Mouse (Mus musculus): ENCODE measurements at regions not wholly inside any gene's neighbourhood (a gene's known extent, or its start where the extent isn't known, plus 50 kb on each side); places are given as distances from the start of the nearest gene placed in this dataset.

- no peak overlapping the region for H3K4me2 ChIP-seq (replicated peaks; ENCODE audit: low read depth, low read length)
- H3K4me3 ChIP-seq (ENCODE audit: low read length): no peak overlapping the region
- H3K4me1 ChIP-seq (ENCODE audit: insufficient read depth, low read length): peaks cover 9% of the 10 kb centered on the region
- no peaks in the 10 kb centered on the region for H3K9me3 ChIP-seq (ENCODE audit: low read length)
- H3K27ac ChIP-seq (ENCODE audit: low read length): no peak overlapping the region
- no peak for ATAC-seq (ENCODE audit: low FRiP score, low TSS enrichment)
- H3K27me3 ChIP-seq (ENCODE audit: insufficient read depth, low read length): no peaks in the 10 kb centered on the region
- no peaks in the 10 kb centered on the region for H3K36me3 ChIP-seq (ENCODE audit: insufficient read depth, low read length)
- WGBS: 63% methylated on average over 2 of the region's 2 CpGs
- H3K9ac ChIP-seq (replicated peaks; ENCODE audit: low read length): no peak overlapping the region
Measured at GRCm38 (mm10) chr13:110535785-110536184, 140.9 kb downstream of the Plk2 start.

- H3K36me3 ChIP-seq (ENCODE audit: insufficient read depth, low read length): no peaks in the 10 kb centered on the region
- H3K9me3 ChIP-seq (ENCODE audit: low read length): no peaks in the 10 kb centered on the region
- no peak overlapping the region for H3K4me2 ChIP-seq (replicated peaks; ENCODE audit: low read depth, low read length)
- H3K4me1 ChIP-seq (ENCODE audit: insufficient read depth, low read length): peaks cover 9% of the 10 kb centered on the region
- WGBS: 38% methylated on average over 7 of the region's 7 CpGs
- no peaks in the 10 kb centered on the region for H3K27me3 ChIP-seq (ENCODE audit: insufficient read depth, low read length)
- ATAC-seq (ENCODE audit: low FRiP score, low TSS enrichment): peak; percentile 79; the same call in 1 of the 2 replicates
- H3K9ac ChIP-seq (replicated peaks; ENCODE audit: low read length): no peak overlapping the region
- H3K4me3 ChIP-seq (ENCODE audit: low read length): no peak overlapping the region
- H3K27ac ChIP-seq (ENCODE audit: low read length): peak overlapping the region; percentile 73; the same call in 1 of the 2 replicates
Measured at GRCm38 (mm10) chr13:110537960-110538463, 143.2 kb downstream of the Plk2 start.

DNA sequence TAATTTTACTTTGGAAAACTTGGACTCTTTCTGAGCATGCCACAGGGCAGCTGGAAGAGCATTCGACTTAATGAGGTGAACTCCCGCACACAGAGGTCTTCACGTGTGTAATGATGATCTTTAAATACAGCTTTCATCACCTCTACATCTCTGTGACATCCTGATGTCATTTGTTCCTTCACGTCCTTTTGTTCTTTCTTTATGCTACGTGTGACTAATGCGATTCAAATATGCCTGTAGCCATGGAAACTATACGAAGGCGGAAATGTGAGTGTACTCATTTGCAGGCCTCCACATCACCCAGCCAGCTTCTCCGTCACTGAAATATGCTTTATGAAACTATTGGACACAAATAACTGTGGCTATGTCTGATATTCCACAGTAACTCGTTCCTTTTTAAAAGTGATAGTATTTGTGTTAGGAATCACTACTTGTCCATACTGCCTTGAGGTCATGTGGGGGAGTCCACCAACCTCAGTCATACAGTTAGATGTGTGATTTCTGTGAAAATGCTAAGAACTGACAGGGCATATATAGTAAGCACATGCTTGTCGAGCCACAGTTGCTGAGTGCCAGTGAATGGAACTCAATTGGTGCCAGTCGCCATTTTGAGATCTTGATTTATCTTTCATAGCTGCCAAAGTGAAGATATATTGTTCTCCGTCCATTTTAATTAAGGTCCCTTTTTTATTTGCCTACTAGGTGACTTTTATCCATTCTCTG is 145.9 kb downstream of the Plk2 start:
- 76% methylated on average over 13 of the region's 13 CpGs for WGBS
- no peak overlapping the region for H3K27ac ChIP-seq (ENCODE audit: low read length)
- no peaks in the 10 kb centered on the region for H3K9me3 ChIP-seq (ENCODE audit: low read length)
- no peak overlapping the region for H3K4me3 ChIP-seq (ENCODE audit: low read length)
- H3K9ac ChIP-seq (replicated peaks; ENCODE audit: low read length): no peak overlapping the region
- no peaks in the 10 kb centered on the region for H3K27me3 ChIP-seq (ENCODE audit: insufficient read depth, low read length)
- no peak overlapping the region for H3K4me2 ChIP-seq (replicated peaks; ENCODE audit: low read depth, low read length)
- H3K4me1 ChIP-seq (ENCODE audit: insufficient read depth, low read length): peaks cover 9% of the 10 kb centered on the region
- no peak for ATAC-seq (ENCODE audit: low FRiP score, low TSS enrichment)
- H3K36me3 ChIP-seq (ENCODE audit: insufficient read depth, low read length): no peaks in the 10 kb centered on the region

DNA sequence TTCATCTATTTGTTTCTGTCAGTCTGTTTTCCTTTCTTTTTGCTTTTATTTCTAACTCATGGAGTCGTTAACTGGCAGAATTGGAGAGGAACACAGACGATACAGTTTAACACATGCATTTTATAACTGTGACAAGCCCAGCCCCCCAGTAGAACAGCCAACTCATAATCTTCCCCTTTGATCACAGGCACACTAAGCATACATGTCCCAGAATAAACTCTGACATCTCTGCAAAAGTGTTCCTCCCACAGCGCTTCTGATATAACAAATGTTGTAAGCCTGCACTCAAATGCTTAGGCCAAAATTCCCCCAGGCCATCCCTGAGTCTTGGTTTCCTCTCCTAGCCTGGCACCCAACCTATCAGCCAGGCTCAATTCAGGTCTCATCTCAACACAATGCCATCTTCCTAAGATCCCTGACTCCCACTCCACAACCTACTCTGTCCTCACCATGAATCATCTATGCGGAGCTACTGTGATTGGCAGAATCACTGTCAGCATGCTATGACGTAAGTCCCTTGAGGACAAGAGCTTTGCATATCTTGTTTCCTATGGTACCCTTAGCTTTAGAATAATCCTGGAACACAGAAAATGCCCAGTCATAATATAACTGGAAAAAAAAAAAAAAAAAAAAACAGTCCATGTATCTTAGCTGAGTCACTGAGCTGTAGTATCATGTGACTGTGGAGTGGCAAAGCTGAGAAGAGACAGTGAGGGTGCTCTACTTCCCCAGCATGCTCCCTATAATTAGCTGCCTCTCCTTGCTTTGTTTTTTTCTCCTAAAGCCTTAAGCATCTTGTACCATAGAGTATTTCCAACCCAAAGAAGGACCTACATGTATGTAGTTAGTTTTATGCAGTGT is 146.7 kb downstream of the Plk2 start:
- WGBS: 72% methylated on average over 5 of the region's 5 CpGs
- no peak for ATAC-seq (ENCODE audit: low FRiP score, low TSS enrichment)
- H3K9me3 ChIP-seq (ENCODE audit: low read length): no peaks in the 10 kb centered on the region
- H3K4me3 ChIP-seq (ENCODE audit: low read length): no peak overlapping the region
- no peak overlapping the region for H3K9ac ChIP-seq (replicated peaks; ENCODE audit: low read length)
- H3K27ac ChIP-seq (ENCODE audit: low read length): no peak overlapping the region
- H3K36me3 ChIP-seq (ENCODE audit: insufficient read depth, low read length): no peaks in the 10 kb centered on the region
- H3K4me2 ChIP-seq (replicated peaks; ENCODE audit: low read depth, low read length): no peak overlapping the region
- peaks cover 9% of the 10 kb centered on the region for H3K4me1 ChIP-seq (ENCODE audit: insufficient read depth, low read length)
- no peaks in the 10 kb centered on the region for H3K27me3 ChIP-seq (ENCODE audit: insufficient read depth, low read length)

- Histone ChIP-seq H3K4me2 (replicated peaks; ENCODE audit: low read depth, low read length) (no peak overlapping the region), H3K4me3 (ENCODE audit: low read length) (no peak overlapping the region), H3K9me3 (ENCODE audit: low read length) (no peaks in the 10 kb centered on the region), H3K27ac (ENCODE audit: low read length) (no peak overlapping the region), H3K9ac (replicated peaks; ENCODE audit: low read length) (no peak overlapping the region), H3K27me3 (ENCODE audit: insufficient read depth, low read length) (no peaks in the 10 kb centered on the region), H3K36me3 (ENCODE audit: insufficient read depth, low read length) (no peaks in the 10 kb centered on the region), H3K4me1 (ENCODE audit: insufficient read depth, low read length) (peaks cover 9% of the 10 kb centered on the region)
- ATAC-seq (ENCODE audit: low FRiP score, low TSS enrichment): no peak
- WGBS: 85% methylated on average over 5 of the region's 5 CpGs
Measured at GRCm38 (mm10) chr13:110542303-110543065, 147.6 kb downstream of the Plk2 start.

DNA sequence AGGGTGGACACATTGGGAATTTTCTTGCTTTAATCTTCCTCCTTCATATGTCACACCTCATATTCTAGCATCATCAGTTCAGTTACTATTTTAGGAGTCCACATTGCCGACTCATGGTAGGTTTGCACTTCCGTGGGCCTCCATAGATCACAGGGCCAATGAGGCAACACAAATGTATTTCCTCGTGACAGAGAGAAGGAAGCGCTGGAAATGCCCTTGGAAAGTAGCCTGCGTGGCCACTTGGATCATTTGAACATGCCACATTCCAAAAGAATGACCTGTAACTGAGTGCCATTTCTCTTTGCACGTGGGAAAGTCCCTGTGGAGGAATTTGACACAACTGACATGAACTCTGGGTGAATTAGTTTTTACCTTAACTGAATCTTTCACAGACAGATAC is 150.6 kb downstream of the Plk2 start:
- Histone ChIP-seq H3K27me3 (ENCODE audit: insufficient read depth, low read length) (no peaks in the 10 kb centered on the region), H3K27ac (ENCODE audit: low read length) (no peak overlapping the region), H3K4me2 (replicated peaks; ENCODE audit: low read depth, low read length) (no peak overlapping the region), H3K4me1 (ENCODE audit: insufficient read depth, low read length) (no peaks in the 10 kb centered on the region), H3K9ac (replicated peaks; ENCODE audit: low read length) (no peak overlapping the region), H3K9me3 (ENCODE audit: low read length) (no peaks in the 10 kb centered on the region), H3K36me3 (ENCODE audit: insufficient read depth, low read length) (no peaks in the 10 kb centered on the region), H3K4me3 (ENCODE audit: low read length) (no peak overlapping the region)
- no peak for ATAC-seq (ENCODE audit: low FRiP score, low TSS enrichment)
- WGBS: 53% methylated on average over 6 of the region's 6 CpGs

GRCm38 (mm10) chr13:110555529-110556319 is 160.9 kb downstream of the Plk2 start:
- no peaks in the 10 kb centered on the region for H3K9me3 ChIP-seq (ENCODE audit: low read length)
- no peak overlapping the region for H3K4me3 ChIP-seq (ENCODE audit: low read length)
- WGBS: 63% methylated on average over 7 of the region's 7 CpGs
- no peak overlapping the region for H3K9ac ChIP-seq (replicated peaks; ENCODE audit: low read length)
- no peak overlapping the region for H3K4me2 ChIP-seq (replicated peaks; ENCODE audit: low read depth, low read length)
- no peak for ATAC-seq (ENCODE audit: low FRiP score, low TSS enrichment)
- H3K27me3 ChIP-seq (ENCODE audit: insufficient read depth, low read length): no peaks in the 10 kb centered on the region
- no peaks in the 10 kb centered on the region for H3K36me3 ChIP-seq (ENCODE audit: insufficient read depth, low read length)
- H3K27ac ChIP-seq (ENCODE audit: low read length): peak overlapping the region; percentile 63; the same call in 1 of the 2 replicates
- peaks cover 9% of the 10 kb centered on the region; the same call in 1 of the 2 replicates for H3K4me1 ChIP-seq (ENCODE audit: insufficient read depth, low read length)

GRCm38 (mm10) chr13:110556355-110557095 is 161.7 kb downstream of the Plk2 start:
- H3K9me3 ChIP-seq (ENCODE audit: low read length): no peaks in the 10 kb centered on the region
- H3K4me3 ChIP-seq (ENCODE audit: low read length): no peak overlapping the region
- no peak overlapping the region for H3K27ac ChIP-seq (ENCODE audit: low read length)

More at GRCm38 (mm10) chr13:110556355-110557095, 161.7 kb downstream of the Plk2 start:
- WGBS: 69% methylated on average over 9 of the region's 9 CpGs
- peaks cover 9% of the 10 kb centered on the region; the same call in 1 of the 2 replicates for H3K4me1 ChIP-seq (ENCODE audit: insufficient read depth, low read length)
- H3K9ac ChIP-seq (replicated peaks; ENCODE audit: low read length): no peak overlapping the region
- ATAC-seq (ENCODE audit: low FRiP score, low TSS enrichment): no peak
- no peak overlapping the region for H3K4me2 ChIP-seq (replicated peaks; ENCODE audit: low read depth, low read length)
- H3K27me3 ChIP-seq (ENCODE audit: insufficient read depth, low read length): no peaks in the 10 kb centered on the region
- no peaks in the 10 kb centered on the region for H3K36me3 ChIP-seq (ENCODE audit: insufficient read depth, low read length)
